Mouse (Mus musculus): ENCODE measurements around the gene Znrf4. TPM values are rescaled to one million over a fixed set of nuclear protein-coding genes. Genes with fewer than 3 reads are reported as not detected.

The Znrf4 gene
- polyA plus RNA-seq, 2 experiments, result not detected

DNA sequence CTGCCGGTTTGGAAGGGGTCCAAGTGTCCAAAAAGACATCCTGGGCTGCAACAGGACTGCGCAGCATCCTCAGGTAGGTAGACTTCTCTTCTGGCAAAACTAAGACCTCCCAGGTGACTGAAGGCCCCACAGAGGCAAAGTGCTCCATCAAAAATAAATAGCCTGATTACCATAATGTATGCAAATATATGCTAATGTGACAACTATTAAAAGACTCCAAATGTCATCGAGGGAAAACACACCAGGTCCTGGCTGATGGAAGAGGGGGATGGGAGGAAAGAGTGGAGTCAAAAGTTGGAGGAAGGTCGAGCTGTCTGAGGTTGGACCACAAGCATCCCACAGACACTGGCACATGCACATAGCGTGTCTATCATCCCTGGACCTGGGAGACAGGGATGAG is 13.0 kb downstream of the Znrf4 start:
- DNase-seq (ENCODE audit: low spot score), result no peak
- Histone ChIP-seq H3K4me1 (ENCODE audit: control insufficient read depth, insufficient read depth, low read length) (no peaks in the 10 kb centered on the region), H3K9ac (ENCODE audit: low read depth, low read length, severe bottlenecking) (no peak overlapping the region), H3K27ac (replicated peaks; ENCODE audit: low read depth, low read length) (no peak overlapping the region), H3K4me2 (replicated peaks; ENCODE audit: low read depth, low read length, severe bottlenecking) (no peak overlapping the region), H3K27me3 (ENCODE audit: control insufficient read depth, insufficient read depth, low read length) (no peaks in the 10 kb centered on the region; the same call in 1 of the 2 replicates), H3K9me3 (ENCODE audit: control insufficient read depth, low read length) (peaks cover 23% of the 10 kb centered on the region), H3K36me3 (ENCODE audit: control insufficient read depth, insufficient read depth, low read length) (no peaks in the 10 kb centered on the region), H3K4me3 (replicated peaks; ENCODE audit: low read length) (no peak overlapping the region)
- no peak for ATAC-seq (ENCODE audit: low FRiP score, low read depth)
- no peak for TF ChIP-seq POLR2A (IDR thresholded peaks at IDR 0.05; ENCODE audit: borderline replicate concordance, extremely low read depth, insufficient read depth, insufficient read length)
- WGBS, result 84% methylated on average over 5 of the region's 5 CpGs

DNA sequence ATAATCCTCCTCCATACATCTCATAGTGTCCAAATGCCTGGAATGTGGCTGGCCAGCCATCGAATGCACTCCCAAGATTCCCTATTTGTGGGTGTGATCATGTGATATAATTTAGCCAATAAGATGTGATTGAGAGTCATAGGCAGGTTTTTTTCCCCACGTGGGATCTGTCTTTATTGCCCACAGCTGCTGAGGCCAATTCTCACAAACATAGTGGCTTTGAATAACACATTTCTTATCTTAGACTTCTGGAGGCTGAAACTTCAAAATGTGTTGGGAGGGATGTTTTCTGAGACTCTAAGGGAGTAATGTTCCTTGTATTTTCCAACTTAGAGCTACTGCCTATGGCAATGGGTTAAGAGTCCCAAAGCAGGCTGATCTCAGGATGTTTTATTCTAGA is 17.8 kb downstream of the Znrf4 start:
- H3K36me3 ChIP-seq (ENCODE audit: control insufficient read depth, insufficient read depth, low read length), result no peaks in the 10 kb centered on the region
- DNase-seq (ENCODE audit: low spot score) (no peak), ATAC-seq (ENCODE audit: low FRiP score, low read depth) (no peak)
- no peak overlapping the region for H3K4me2 ChIP-seq (replicated peaks; ENCODE audit: low read depth, low read length, severe bottlenecking)
- TF ChIP-seq POLR2A (IDR thresholded peaks at IDR 0.05; ENCODE audit: borderline replicate concordance, extremely low read depth, insufficient read depth, insufficient read length), result no peak
- 73% methylated on average over 2 of the region's 2 CpGs for WGBS
- no peak overlapping the region for H3K27ac ChIP-seq (replicated peaks; ENCODE audit: low read depth, low read length)
- H3K9ac ChIP-seq (ENCODE audit: low read depth, low read length, severe bottlenecking), result no peak overlapping the region
- peaks cover 42% of the 10 kb centered on the region for H3K9me3 ChIP-seq (ENCODE audit: control insufficient read depth, low read length)
- no peaks in the 10 kb centered on the region for H3K4me1 ChIP-seq (ENCODE audit: control insufficient read depth, insufficient read depth, low read length)
- no peaks in the 10 kb centered on the region; the same call in 1 of the 2 replicates for H3K27me3 ChIP-seq (ENCODE audit: control insufficient read depth, insufficient read depth, low read length)
- no peak overlapping the region for H3K4me3 ChIP-seq (replicated peaks; ENCODE audit: low read length)

DNA sequence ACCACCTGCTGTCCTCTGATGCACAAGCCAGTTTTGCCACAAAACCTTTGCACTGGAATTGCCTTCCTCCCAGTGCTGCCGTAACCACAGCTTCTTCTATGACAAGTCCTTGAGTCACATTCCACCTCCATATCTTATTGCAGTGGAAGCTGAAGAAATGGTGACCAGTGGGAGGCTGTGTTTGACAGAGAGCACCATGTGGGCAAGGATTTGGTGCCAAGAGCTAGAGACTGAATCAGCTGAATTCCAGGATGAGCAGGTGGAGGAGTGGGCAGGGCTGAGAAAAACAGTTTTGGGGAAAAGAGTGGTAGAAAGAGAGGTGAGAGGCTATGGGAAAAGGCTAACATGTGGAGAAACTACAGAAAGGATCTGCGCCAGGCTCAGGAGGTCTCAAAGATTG is 18.4 kb downstream of the Znrf4 start:
- Histone ChIP-seq H3K4me1 (ENCODE audit: control insufficient read depth, insufficient read depth, low read length) (no peaks in the 10 kb centered on the region), H3K9ac (ENCODE audit: low read depth, low read length, severe bottlenecking) (no peak overlapping the region), H3K9me3 (ENCODE audit: control insufficient read depth, low read length) (peaks cover 42% of the 10 kb centered on the region), H3K36me3 (ENCODE audit: control insufficient read depth, insufficient read depth, low read length) (no peaks in the 10 kb centered on the region), H3K4me2 (replicated peaks; ENCODE audit: low read depth, low read length, severe bottlenecking) (no peak overlapping the region), H3K27ac (replicated peaks; ENCODE audit: low read depth, low read length) (no peak overlapping the region), H3K4me3 (replicated peaks; ENCODE audit: low read length) (no peak overlapping the region), H3K27me3 (ENCODE audit: control insufficient read depth, insufficient read depth, low read length) (no peaks in the 10 kb centered on the region; the same call in 1 of the 2 replicates)
- DNase-seq (ENCODE audit: low spot score), result no peak
- WGBS, result 90% methylated on average over 2 of the region's 2 CpGs
- TF ChIP-seq POLR2A (IDR thresholded peaks at IDR 0.05; ENCODE audit: borderline replicate concordance, extremely low read depth, insufficient read depth, insufficient read length), result no peak
- ATAC-seq (ENCODE audit: low FRiP score, low read depth), result no peak

GRCm38 (mm10) chr17:56490438-56491152 is 21.6 kb downstream of the Znrf4 start:
- no peak for ATAC-seq (ENCODE audit: low FRiP score, low read depth)
- no peak for DNase-seq (ENCODE audit: low spot score)
- Histone ChIP-seq H3K9ac (ENCODE audit: low read depth, low read length, severe bottlenecking) (no peak overlapping the region), H3K9me3 (ENCODE audit: control insufficient read depth, low read length) (peaks cover 35% of the 10 kb centered on the region), H3K27ac (replicated peaks; ENCODE audit: low read depth, low read length) (no peak overlapping the region), H3K4me2 (replicated peaks; ENCODE audit: low read depth, low read length, severe bottlenecking) (no peak overlapping the region), H3K4me3 (replicated peaks; ENCODE audit: low read length) (no peak overlapping the region), H3K27me3 (ENCODE audit: control insufficient read depth, insufficient read depth, low read length) (no peaks in the 10 kb centered on the region), H3K36me3 (ENCODE audit: control insufficient read depth, insufficient read depth, low read length) (no peaks in the 10 kb centered on the region), H3K4me1 (ENCODE audit: control insufficient read depth, insufficient read depth, low read length) (peaks cover 7% of the 10 kb centered on the region)
- no peak for TF ChIP-seq POLR2A (IDR thresholded peaks at IDR 0.05; ENCODE audit: borderline replicate concordance, extremely low read depth, insufficient read depth, insufficient read length)
- 88% methylated on average over 7 of the region's 7 CpGs for WGBS

DNA sequence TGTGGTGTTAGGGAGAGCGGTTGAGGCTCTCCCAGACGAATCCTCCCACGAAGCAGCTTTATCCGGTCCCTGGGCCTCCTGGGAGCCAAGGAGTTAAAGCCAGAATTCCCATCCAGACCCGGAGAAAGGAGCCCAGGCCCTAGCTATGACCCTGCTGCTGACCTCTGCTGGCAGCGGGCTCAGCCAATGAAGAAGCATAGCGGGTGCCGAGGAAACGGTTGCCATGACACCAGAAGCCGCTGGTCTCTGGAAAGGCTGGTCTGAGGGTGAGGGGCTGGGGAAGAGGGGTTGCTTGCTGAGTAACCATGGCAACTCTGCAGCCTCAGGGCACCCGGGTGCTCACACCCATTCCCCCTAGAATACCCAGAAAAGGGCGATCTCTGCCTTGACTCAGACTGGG is 24.2 kb downstream of the Znrf4 start:
- 9% methylated on average over 12 of the region's 12 CpGs for WGBS
- ATAC-seq (ENCODE audit: low FRiP score, low read depth) (0 out of 2 replicates have a peak, but pooled peaks have one; percentile 3), DNase-seq (ENCODE audit: low spot score) (no peak)
- Histone ChIP-seq H3K4me1 (ENCODE audit: control insufficient read depth, insufficient read depth, low read length) (peaks cover 7% of the 10 kb centered on the region), H3K9me3 (ENCODE audit: control insufficient read depth, low read length) (peaks cover 14% of the 10 kb centered on the region; the same call in 1 of the 2 replicates), H3K27ac (replicated peaks; ENCODE audit: low read depth, low read length) (no peak overlapping the region), H3K27me3 (ENCODE audit: control insufficient read depth, insufficient read depth, low read length) (no peaks in the 10 kb centered on the region), H3K9ac (ENCODE audit: low read depth, low read length, severe bottlenecking) (no peak overlapping the region), H3K36me3 (ENCODE audit: control insufficient read depth, insufficient read depth, low read length) (no peaks in the 10 kb centered on the region), H3K4me2 (replicated peaks; ENCODE audit: low read depth, low read length, severe bottlenecking) (peak overlapping the region; percentile 23; the same call in 1 of the 2 replicates), H3K4me3 (replicated peaks; ENCODE audit: low read length) (no peak overlapping the region)
- no peak for TF ChIP-seq POLR2A (IDR thresholded peaks at IDR 0.05; ENCODE audit: borderline replicate concordance, extremely low read depth, insufficient read depth, insufficient read length)
